Mouse (Mus musculus): Measurements from ENCODE around the gene Cox8b.

Cox8b gene

GRCm38 (mm10) chr7:140860728-140861127 is 39.5 kb downstream of the Cox8b start:
- no peak for DNase-seq (ENCODE audit: low spot score)

DNA sequence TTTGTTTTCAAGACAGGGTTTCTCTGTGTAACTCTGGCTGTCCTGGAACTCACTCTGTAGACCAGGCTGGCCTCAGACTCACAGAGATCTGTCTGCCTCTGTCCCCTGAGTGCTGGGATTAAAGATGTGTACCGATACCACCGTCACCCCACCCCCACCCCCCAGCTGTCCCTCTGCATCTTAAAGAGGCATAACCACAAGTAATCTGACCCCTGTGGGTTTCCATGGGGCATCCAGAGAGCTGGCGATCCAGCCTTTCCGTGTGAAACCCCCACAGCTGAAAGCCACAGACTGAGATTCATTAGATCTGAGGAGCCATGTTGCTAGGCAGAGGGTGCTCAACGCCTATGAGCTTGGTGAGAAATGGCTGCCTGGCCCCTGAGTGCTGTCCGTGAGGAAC is 40.2 kb downstream of the Cox8b start:
- DNase-seq (ENCODE audit: low spot score) = no peak

GRCm38 (mm10) chr7:140858746-140859145 is 41.5 kb downstream of the Cox8b start:
- no peak for DNase-seq (ENCODE audit: low spot score)

GRCm38 (mm10) chr7:140857550-140858505 is 42.4 kb downstream of the Cox8b start, which contains the start of gene Bet1l:
Bet1l (minus strand) TSS chr7:140857577.
- DNase-seq (ENCODE audit: low spot score) = no peak

GRCm38 (mm10) chr7:140856785-140857549 is 43.3 kb downstream of the Cox8b start, which contains the start of gene Ric8a:
Ric8a (plus strand) TSS chr7:140856957.
- peak; percentile 82 for DNase-seq (ENCODE audit: low spot score)

GRCm38 (mm10) chr7:140855860-140856784 is 44.1 kb downstream of the Cox8b start, which contains the start of gene Gm45785:
Gm45785 (minus strand) TSS chr7:140856331.
- peak; percentile 49 for DNase-seq (ENCODE audit: low spot score)

DNA sequence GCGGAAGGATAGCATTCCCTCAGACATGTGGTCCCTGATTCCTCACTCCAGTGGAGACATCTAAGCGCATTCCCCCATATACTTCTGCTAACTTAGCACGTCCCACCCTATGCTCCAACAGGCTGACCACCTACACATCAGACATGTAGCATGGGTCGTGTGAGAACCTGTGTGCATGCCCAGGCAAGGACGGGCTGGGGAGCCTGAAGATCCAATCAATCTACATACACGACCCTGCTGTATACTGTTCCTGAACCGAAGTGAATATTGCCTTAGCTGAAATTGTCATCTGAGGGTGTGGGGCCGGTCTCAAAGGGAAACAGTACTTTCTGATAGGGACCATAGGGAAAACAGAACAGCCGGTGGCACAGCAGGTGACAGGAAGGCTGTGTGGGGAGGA is 45.1 kb downstream of the Cox8b start:
- no peak for DNase-seq (ENCODE audit: low spot score)

- no peak for DNase-seq (ENCODE audit: low spot score)
These were observed 45.8 kb downstream of the Cox8b start for GRCm38 (mm10) chr7:140854483-140854882.

- DNase-seq (ENCODE audit: low spot score) = no peak
These were observed 46.9 kb downstream of the Cox8b start for GRCm38 (mm10) chr7:140853386-140853785.

DNA sequence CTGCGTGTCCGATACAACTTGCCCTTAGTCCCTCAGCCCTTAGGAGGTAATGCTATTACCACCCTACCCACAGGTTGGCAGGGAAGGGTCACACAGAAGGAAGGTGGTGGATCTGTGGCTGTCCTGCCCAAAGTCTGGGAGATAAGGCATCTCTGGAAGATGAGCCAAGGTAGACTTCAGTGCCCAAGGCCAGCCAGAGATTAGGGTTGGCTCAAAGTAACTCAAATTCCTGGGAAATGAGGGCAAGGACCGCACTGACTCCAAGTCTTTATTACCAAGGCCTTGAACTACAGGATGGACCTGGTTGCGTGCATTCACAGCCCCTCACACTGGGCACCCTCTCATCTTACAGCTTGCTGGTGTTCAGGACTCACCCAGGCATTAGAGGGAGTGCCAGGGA is 48.3 kb downstream of the Cox8b start:
- DNase-seq (ENCODE audit: low spot score) = no peak

All from ovary, postnatal 10 days (tissue).